Mouse (Mus musculus) spleen, postnatal 36 days (tissue): ENCODE data around the gene Pkmyt1.

Experiments used
- DNase-seq, 2 experiments: peaks; one replicate each; pipeline ENCODE4 v3.0.0; 2022; ENCODE audit warnings: low spot score in 2 of 2, mixed read lengths in 1 of 2

Pkmyt1 gene

GRCm38 (mm10) chr17:23725999-23726757 lies at the start of gene Pkmyt1:
Gene Pkmyt1 (plus strand): TSS chr17:23726336.
- DNase-seq = peak; percentile 92 to 95

GRCm38 (mm10) chr17:23676473-23677031 lies 49.6 kb upstream of the Pkmyt1 start:
- DNase-seq = no peak

- peak; percentile 86 to 89 for DNase-seq
Measured at GRCm38 (mm10) chr17:23677236-23677679, 48.9 kb upstream of the Pkmyt1 start, which contains the start of gene Tnfrsf12a. Gene Tnfrsf12a (minus strand): TSS chr17:23677468.

GRCm38 (mm10) chr17:23679127-23679835 lies 46.9 kb upstream of the Pkmyt1 start, which contains the start of gene Cldn6:
Gene Cldn6 (plus strand): TSS chr17:23679249.
- DNase-seq = no peak

- DNase-seq = no peak
Measured at GRCm38 (mm10) chr17:23680336-23680735, 45.8 kb upstream of the Pkmyt1 start.

GRCm38 (mm10) chr17:23681086-23681485 lies 45.0 kb upstream of the Pkmyt1 start:
- no peak for DNase-seq

- DNase-seq = no peak
Measured at GRCm38 (mm10) chr17:23682092-23682491, 44.0 kb upstream of the Pkmyt1 start.

GRCm38 (mm10) chr17:23682530-23682929 lies 43.6 kb upstream of the Pkmyt1 start:
- DNase-seq = no peak

- no peak for DNase-seq
Measured at GRCm38 (mm10) chr17:23683226-23683625, 42.9 kb upstream of the Pkmyt1 start.

GRCm38 (mm10) chr17:23683856-23684672 lies 42.1 kb upstream of the Pkmyt1 start, which contains the start of gene Cldn9:
Gene Cldn9 (minus strand): TSS chr17:23684026.
- no peak for DNase-seq

GRCm38 (mm10) chr17:23694491-23694890 lies 31.6 kb upstream of the Pkmyt1 start:
- DNase-seq = no peak

- DNase-seq = no peak
Measured at GRCm38 (mm10) chr17:23695801-23696200, 30.3 kb upstream of the Pkmyt1 start.

- no peak for DNase-seq
Measured at GRCm38 (mm10) chr17:23699131-23700077, 26.7 kb upstream of the Pkmyt1 start.

GRCm38 (mm10) chr17:23700079-23700478 lies 26.1 kb upstream of the Pkmyt1 start:
- DNase-seq = peak; percentile 83 to 84

- DNase-seq = no peak
Measured at GRCm38 (mm10) chr17:23703301-23703700, 22.8 kb upstream of the Pkmyt1 start.

- DNase-seq = no peak
Measured at GRCm38 (mm10) chr17:23704741-23705140, 21.4 kb upstream of the Pkmyt1 start.

- DNase-seq = no peak
Measured at GRCm38 (mm10) chr17:23705525-23706104, 20.5 kb upstream of the Pkmyt1 start.

GRCm38 (mm10) chr17:23706212-23706611 lies 19.9 kb upstream of the Pkmyt1 start:
- DNase-seq = peak; percentile 47 to 56

GRCm38 (mm10) chr17:23717003-23717402 lies 9.1 kb upstream of the Pkmyt1 start:
- no peak for DNase-seq

- DNase-seq = no peak
Measured at GRCm38 (mm10) chr17:23719455-23719854, 6.7 kb upstream of the Pkmyt1 start.
